8 mouse cellular contexts compared by ENCODE assay signal in genomic region chr8:70104506-70104905, GRCm38 (mm10). TPM values are rescaled to one million over a fixed set of nuclear protein-coding genes. Genes with fewer than 3 reads are reported as not detected.
DNase-seq lines count a peak whose midpoint lies in the region; ATAC-seq lines count a peak whose summit lies in the region.

No protein-coding gene starts in this region.

- H3K4me1 ChIP-seq in embryonic facial prominence, embryonic 10.5 days, result no peaks in the 10 kb centered on the region
- H3K4me1 ChIP-seq in midbrain, embryonic 11.5 days (ENCODE audit: control insufficient read depth, insufficient read depth, low read length), result no peaks in the 10 kb centered on the region

- H3K9me3 ChIP-seq in embryonic facial prominence, embryonic 10.5 days, result no peaks in the 10 kb centered on the region
- H3K9me3 ChIP-seq in midbrain, embryonic 11.5 days (ENCODE audit: control insufficient read depth, low read length), result no peaks in the 10 kb centered on the region

- H3K36me3 ChIP-seq in embryonic facial prominence, embryonic 10.5 days (replicated peaks), result no peaks in the 10 kb centered on the region
- peaks cover 4% of the 10 kb centered on the region; the same call in 1 of the 2 replicates for H3K36me3 ChIP-seq in midbrain, embryonic 11.5 days (ENCODE audit: control insufficient read depth, insufficient read depth, low read length)

- H3K4me3 ChIP-seq in embryonic facial prominence, embryonic 10.5 days, result no peak overlapping the region
- no peak overlapping the region for H3K4me3 ChIP-seq in midbrain, embryonic 11.5 days (ENCODE audit: low read depth, low read length)

- H3K27me3 ChIP-seq in embryonic facial prominence, embryonic 10.5 days (replicated peaks; ENCODE audit: low read depth, poor library complexity, severe bottlenecking), result peaks cover 34% of the 10 kb centered on the region
- H3K27me3 ChIP-seq in midbrain, embryonic 11.5 days (ENCODE audit: control insufficient read depth, insufficient read depth, low read length), result no peaks in the 10 kb centered on the region

- H3K4me2 ChIP-seq in midbrain, embryonic 11.5 days, result no peak overlapping the region

- peak; percentile 53; the same call in 1 of the 2 replicates for ATAC-seq in midbrain, embryonic 11.5 days (ENCODE audit: low FRiP score)

- peak; percentile 50 for DNase-seq in left cerebral cortex, postnatal 4 days
- no peak for DNase-seq in left cerebral cortex, adult 8-10 months (ENCODE audit: low spot score in 2 of 2)
- peak; percentile 57 for DNase-seq in R1 (ENCODE audit: low read depth, low spot score)
- DNase-seq in embryonic facial prominence, embryonic 10.5 days (ENCODE audit: low spot score), result peak; percentile 47
- peak; percentile 36 for DNase-seq in kidney, adult 9 months
- DNase-seq in midbrain, embryonic 11.5 days (ENCODE audit: low spot score, missing footprints), result no peak
- DNase-seq in thymus, postnatal 25 days, result peak; percentile 62
- DNase-seq in urinary bladder, postnatal 10 days (ENCODE audit: low spot score), result no peak

- no peak overlapping the region for H3K9ac ChIP-seq in midbrain, embryonic 11.5 days (ENCODE audit: low read length)

- no peak overlapping the region for H3K27ac ChIP-seq in embryonic facial prominence, embryonic 10.5 days (replicated peaks)
- H3K27ac ChIP-seq in midbrain, embryonic 11.5 days (ENCODE audit: low read depth, low read length), result no peak overlapping the region

- 23% methylated on average over 6 of the region's 6 CpGs for WGBS in embryonic facial prominence, embryonic 10.5 days
- WGBS in midbrain, embryonic 11.5 days, result 23% methylated on average over 6 of the region's 6 CpGs

- intact Hi-C loops in left cerebral cortex, postnatal 4 days (cut with DNase I), result no loop called here

RNA-seq across cellular contexts. Expression of gene Ncan, which starts 16.2 kb away (rescaled TPM):
- 100 to 1,000 TPM; 511 to 532 TPM for total RNA-seq in left cerebral cortex, postnatal 4 days (2021)
- 100 to 1,000 TPM; 143 to 155 (median 147) TPM for total RNA-seq in left cerebral cortex, adult 8-10 months (2022)
- polyA plus RNA-seq in embryonic facial prominence, embryonic 10.5 days (2016; fragmentation: Nextera tagmentation; extraction: Ambion mirVana), result 6.2 and 6.8 TPM in 2 replicates
- 47.2 and 52.4 TPM in 2 replicates for polyA plus RNA-seq in midbrain, embryonic 11.5 days (2014; fragmentation: Nextera tagmentation; extraction: Ambion mirVana)

RNA-seq across cellular contexts. Expression of gene Hapln4, which starts 21.2 kb away (rescaled TPM):
- 1 to 10 TPM; 1.4 to 1.5 TPM for total RNA-seq in left cerebral cortex, postnatal 4 days (2021)
- 100 to 1,000 TPM in 2 of 4 experiments, 10 to 100 TPM in 2; 97.1 to 113 (median 101) TPM for total RNA-seq in left cerebral cortex, adult 8-10 months (2022)
- 0.14 and 0.24 TPM in 2 replicates for polyA plus RNA-seq in embryonic facial prominence, embryonic 10.5 days (2016; fragmentation: Nextera tagmentation; extraction: Ambion mirVana)
- polyA plus RNA-seq in midbrain, embryonic 11.5 days (2014; fragmentation: Nextera tagmentation; extraction: Ambion mirVana), result 0.04 and 0.22 TPM in 2 replicates

RNA-seq across cellular contexts. Expression of gene Nr2c2ap, which starts 26.6 kb away (rescaled TPM):
- total RNA-seq in left cerebral cortex, postnatal 4 days (2021), result 10 to 100 TPM; 33.0 to 34.5 TPM
- 10 to 100 TPM; 23.8 to 29.4 (median 26.5) TPM for total RNA-seq in left cerebral cortex, adult 8-10 months (2022)
- 32.0 and 33.4 TPM in 2 replicates for polyA plus RNA-seq in embryonic facial prominence, embryonic 10.5 days (2016; fragmentation: Nextera tagmentation; extraction: Ambion mirVana)
- 14.3 and 16.9 TPM in 2 replicates for polyA plus RNA-seq in midbrain, embryonic 11.5 days (2014; fragmentation: Nextera tagmentation; extraction: Ambion mirVana)

RNA-seq across cellular contexts. Expression of gene Tm6sf2, which starts 31.8 kb away (rescaled TPM):
- total RNA-seq in left cerebral cortex, postnatal 4 days (2021), result 1 to 10 TPM; 1.0 to 1.6 TPM
- 1 to 10 TPM; 1.1 to 4.6 (median 1.4) TPM for total RNA-seq in left cerebral cortex, adult 8-10 months (2022)
- 0.47 and 0.80 TPM in 2 replicates for polyA plus RNA-seq in embryonic facial prominence, embryonic 10.5 days (2016; fragmentation: Nextera tagmentation; extraction: Ambion mirVana)
- polyA plus RNA-seq in midbrain, embryonic 11.5 days (2014; fragmentation: Nextera tagmentation; extraction: Ambion mirVana), result 0.95 and 1.6 TPM in 2 replicates

RNA-seq across cellular contexts. Expression of gene Rfxank, which starts 34.4 kb away (rescaled TPM):
- total RNA-seq in left cerebral cortex, postnatal 4 days (2021), result 10 to 100 TPM; 11.7 to 14.6 TPM
- total RNA-seq in left cerebral cortex, adult 8-10 months (2022), result 10 to 100 TPM; 15.1 to 19.6 (median 16.4) TPM
- polyA plus RNA-seq in embryonic facial prominence, embryonic 10.5 days (2016; fragmentation: Nextera tagmentation; extraction: Ambion mirVana), result 22.4 and 25.2 TPM in 2 replicates
- polyA plus RNA-seq in midbrain, embryonic 11.5 days (2014; fragmentation: Nextera tagmentation; extraction: Ambion mirVana), result 10.8 and 11.7 TPM in 2 replicates

Comparison
In these comparisons a context has a peak if more than half of its experiments do, and no peak if none do; other contexts are left out.
1. DNase-seq: peak in left cerebral cortex, postnatal 4 days (single experiment), R1 (single experiment), embryonic facial prominence, embryonic 10.5 days (single experiment), kidney, adult 9 months (single experiment) and thymus, postnatal 25 days (single experiment); none in left cerebral cortex, adult 8-10 months (0 of 2), midbrain, embryonic 11.5 days (single experiment) and urinary bladder, postnatal 10 days (single experiment).
2. RNA of gene Hapln4, which starts 21.2 kb away (total RNA-seq): 97.1 to 113 TPM in left cerebral cortex, adult 8-10 months; 1.4 to 1.5 TPM in left cerebral cortex, postnatal 4 days; every median in the first group is over 10 times any median in the second.